Mouse (Mus musculus) ovary, adult 2 months (tissue): ENCODE measurements around the gene C530008M17Rik. TPM values are rescaled to one million over a fixed set of nuclear protein-coding genes. Genes with fewer than 3 reads are reported as not detected.

Source experiments
- polyA plus RNA-seq: library from polyadenylated mRNA; depleted of rRNA; stranded (reverse); fragments of >200 nt; gene quantifications from 2 replicates; pipeline ENCODE4 v1.2.3, GENCODE M21; 2012; rRNA removed

Gene C530008M17Rik
- 4.4 and 4.9 TPM in 2 replicates for polyA plus RNA-seq

GRCm38 (mm10) chr5:76656212-76656611 lies at the start of gene C530008M17Rik:
C530008M17Rik (plus strand) TSS chr5:76656512.

GRCm38 (mm10) chr5:76905405-76906154 lies 249.3 kb downstream of the C530008M17Rik start, which contains the start of gene Aasdh:
Aasdh (minus strand) TSS chr5:76905514.

Other genes starting within 250 kb of the C530008M17Rik start
- gene Gm7271, start 172.5 kb upstream of the C530008M17Rik start, polyA plus RNA-seq, result not detected in 2 replicates
- gene Exoc1, start 127.2 kb upstream of the C530008M17Rik start, polyA plus RNA-seq, result 42.5 and 44.1 TPM in 2 replicates
- 0.85 and 1.3 TPM in 2 replicates for gene Cep135, start 67.8 kb upstream of the C530008M17Rik start, polyA plus RNA-seq
- 8.3 and 9.8 TPM in 2 replicates for gene Aasdh, start 249.0 kb downstream of the C530008M17Rik start, polyA plus RNA-seq